Mouse (Mus musculus) neural tube, embryonic 12.5 days (tissue): ENCODE measurements around the gene Stub1. TPM values are rescaled to one million over a fixed set of nuclear protein-coding genes. Genes with fewer than 3 reads are reported as not detected.

Experiments
- ATAC-seq: fragments of 200-750 bp; cut with Nextera tagmentation; 2 replicates; pipeline ENCODE4 v1.8.0; 2017; ENCODE audit warnings: low read depth, mild to moderate bottlenecking, moderate TSS enrichment, moderate library complexity; ENCODE audit not compliant: low FRiP score
- H3K27ac ChIP-seq: fragments of 300-500 bp; sonication (generic); 2 replicates; pipeline ENCODE4 v1.5.1; 2016
- H3K27me3 ChIP-seq: fragments of 300-500 bp; sonication (generic); replicated peaks from 2 replicates; pipeline ENCODE4 v1.6.1; 2016; ENCODE audit warnings: mild to moderate bottlenecking
- H3K36me3 ChIP-seq: fragments of 300-500 bp; sonication (generic); 2 replicates; pipeline ENCODE4 v1.6.1; 2016; ENCODE audit warnings: mild to moderate bottlenecking
- H3K4me1 ChIP-seq: fragments of 300-500 bp; sonication (generic); 2 replicates; pipeline ENCODE4 v1.6.1; 2016
- H3K4me2 ChIP-seq: fragments of 300-500 bp; sonication (generic); replicated peaks from 2 replicates; pipeline ENCODE4 v1.6.1; 2016; ENCODE audit warnings: mild to moderate bottlenecking
- H3K4me3 ChIP-seq: fragments of 300-500 bp; sonication (generic); 2 replicates; pipeline ENCODE4 v1.5.1; 2016
- H3K9ac ChIP-seq: fragments of 300-500 bp; sonication (generic); 2 replicates; pipeline ENCODE4 v1.6.1; 2016; ENCODE audit warnings: mild to moderate bottlenecking
- H3K9me3 ChIP-seq: fragments of 300-500 bp; sonication (generic); 2 replicates; pipeline ENCODE4 v1.6.1; 2016; ENCODE audit warnings: mild to moderate bottlenecking
- WGBS: fragments of 180-500 bp; shearing (Covaris S2); methylation state at CpG from one replicate; pipeline ENCODE4 v1.1.7; 2016; 5-methylcytosine and 5-hydroxymethylcytosine counted together
- polyA plus RNA-seq: library from polyadenylated mRNA; unstranded; fragments of >200 nt; fragmentation: Nextera tagmentation; extraction: Ambion mirVana; gene quantifications from 2 replicates; pipeline ENCODE4 v1.2.1, GENCODE M21; 2016

Gene Stub1
- polyA plus RNA-seq, 1 experiment from 2014 or later, result 293 TPM

- Histone ChIP-seq H3K4me1 (peaks cover 82% of the 10 kb centered on the region), H3K27me3 (no peaks in the 10 kb centered on the region), H3K4me2 (peak overlapping the region; percentile 95), H3K27ac (peak overlapping the region; percentile 88), H3K9me3 (no peaks in the 10 kb centered on the region), H3K4me3 (peak overlapping the region; percentile 79), H3K9ac (peak overlapping the region; percentile 92), H3K36me3 (peaks cover 32% of the 10 kb centered on the region)
- WGBS, result under 1% methylated on average over 77 of the region's 77 CpGs
- peak; percentile 90 for ATAC-seq
Measured at GRCm38 (mm10) chr17:25832436-25833290, 541 bp downstream of the Stub1 start.

GRCm38 (mm10) chr17:25831451-25832281 is 1.5 kb downstream of the Stub1 start:
- ATAC-seq, result no peak
- no peaks in the 10 kb centered on the region for H3K9me3 ChIP-seq
- no peak overlapping the region; the same call in 1 of the 2 replicates for H3K27ac ChIP-seq
- H3K27me3 ChIP-seq, result no peaks in the 10 kb centered on the region
- peaks cover 42% of the 10 kb centered on the region for H3K36me3 ChIP-seq
- H3K4me1 ChIP-seq, result peaks cover 81% of the 10 kb centered on the region
- peak overlapping the region; percentile 79 for H3K4me3 ChIP-seq
- peak overlapping the region; percentile 92 for H3K9ac ChIP-seq
- peak overlapping the region; percentile 95 for H3K4me2 ChIP-seq
- 67% methylated on average over 21 of the region's 21 CpGs for WGBS

- 89% methylated on average over 14 of the region's 14 CpGs for WGBS
- Histone ChIP-seq H3K4me3 (no peak overlapping the region), H3K9ac (no peak overlapping the region), H3K27ac (no peak overlapping the region), H3K4me2 (peak overlapping the region; percentile 95), H3K4me1 (peaks cover 81% of the 10 kb centered on the region), H3K9me3 (no peaks in the 10 kb centered on the region), H3K36me3 (peaks cover 49% of the 10 kb centered on the region), H3K27me3 (no peaks in the 10 kb centered on the region)
- ATAC-seq, result no peak
Measured at GRCm38 (mm10) chr17:25830806-25831431, 2.3 kb downstream of the Stub1 start.

- H3K27me3 ChIP-seq, result no peaks in the 10 kb centered on the region
- no peak for ATAC-seq
- H3K9ac ChIP-seq, result 0 out of 2 replicates have a peak overlapping the region, but pooled peaks have one; percentile 75
- no peak overlapping the region for H3K27ac ChIP-seq
- peak overlapping the region; percentile 95 for H3K4me2 ChIP-seq
- peak overlapping the region; percentile 56; the same call in 1 of the 2 replicates for H3K4me3 ChIP-seq
- peaks cover 80% of the 10 kb centered on the region for H3K4me1 ChIP-seq
- 85% methylated on average over 4 of the region's 4 CpGs for WGBS
- H3K9me3 ChIP-seq, result no peaks in the 10 kb centered on the region
- H3K36me3 ChIP-seq, result peaks cover 51% of the 10 kb centered on the region
Measured at GRCm38 (mm10) chr17:25830200-25830753, 2.9 kb downstream of the Stub1 start.

GRCm38 (mm10) chr17:25829558-25830017 is 3.6 kb downstream of the Stub1 start:
- H3K27me3 ChIP-seq, result no peaks in the 10 kb centered on the region
- H3K4me2 ChIP-seq, result peak overlapping the region; percentile 95
- peak overlapping the region; percentile 65 for H3K27ac ChIP-seq
- peak overlapping the region; percentile 75 for H3K9ac ChIP-seq
- no peak for ATAC-seq
- WGBS, result 47% methylated on average over 8 of the region's 8 CpGs
- peaks cover 80% of the 10 kb centered on the region for H3K4me1 ChIP-seq
- peak overlapping the region; percentile 56 for H3K4me3 ChIP-seq
- peaks cover 46% of the 10 kb centered on the region for H3K36me3 ChIP-seq
- H3K9me3 ChIP-seq, result no peaks in the 10 kb centered on the region

- H3K27me3 ChIP-seq, result no peaks in the 10 kb centered on the region
- peak within 1 kb of the TSS; percentile 65 for H3K27ac ChIP-seq
- H3K9ac ChIP-seq, result peak within 1 kb of the TSS; percentile 75
- H3K36me3 ChIP-seq, result peaks cover 46% of the 10 kb centered on the region
- H3K4me1 ChIP-seq, result peaks cover 80% of the 10 kb centered on the region
- H3K9me3 ChIP-seq, result no peaks in the 10 kb centered on the region
- peak; percentile 41 for ATAC-seq
- H3K4me2 ChIP-seq, result peak within 1 kb of the TSS; percentile 95
- WGBS, result 1% methylated on average over 32 of the region's 32 CpGs
- peak within 1 kb of the TSS; percentile 56 for H3K4me3 ChIP-seq
Measured at GRCm38 (mm10) chr17:25828712-25829557, 4.3 kb downstream of the Stub1 start, which contains the start of gene Jmjd8. Jmjd8 (plus strand) TSS chr17:25828867.

GRCm38 (mm10) chr17:25828223-25828594 is 5.0 kb downstream of the Stub1 start:
- Histone ChIP-seq H3K4me1 (peaks cover 75% of the 10 kb centered on the region), H3K9me3 (no peaks in the 10 kb centered on the region), H3K9ac (0 out of 2 replicates have a peak overlapping the region, but pooled peaks have one; percentile 5), H3K4me2 (peak overlapping the region; percentile 95), H3K27me3 (no peaks in the 10 kb centered on the region), H3K27ac (no peak overlapping the region), H3K36me3 (peaks cover 46% of the 10 kb centered on the region), H3K4me3 (peak overlapping the region; percentile 56)
- WGBS, result 84% methylated on average over 8 of the region's 8 CpGs
- no peak for ATAC-seq

GRCm38 (mm10) chr17:25827546-25828222 is 5.5 kb downstream of the Stub1 start:
- Histone ChIP-seq H3K27ac (no peak overlapping the region), H3K27me3 (no peaks in the 10 kb centered on the region), H3K4me3 (no peak overlapping the region), H3K9me3 (no peaks in the 10 kb centered on the region), H3K36me3 (peaks cover 46% of the 10 kb centered on the region), H3K9ac (no peak overlapping the region), H3K4me1 (peaks cover 75% of the 10 kb centered on the region), H3K4me2 (peak overlapping the region; percentile 95; the same call in 1 of the 2 replicates)
- no peak for ATAC-seq
- 91% methylated on average over 22 of the region's 22 CpGs for WGBS

GRCm38 (mm10) chr17:25827011-25827410 is 6.2 kb downstream of the Stub1 start:
- H3K27ac ChIP-seq, result no peak overlapping the region
- 96% methylated on average over 13 of the region's 13 CpGs for WGBS
- H3K36me3 ChIP-seq, result peaks cover 46% of the 10 kb centered on the region
- no peak for ATAC-seq
- no peak overlapping the region for H3K9ac ChIP-seq
- no peak overlapping the region for H3K4me3 ChIP-seq
- H3K27me3 ChIP-seq, result no peaks in the 10 kb centered on the region
- no peak overlapping the region for H3K4me2 ChIP-seq
- peaks cover 72% of the 10 kb centered on the region for H3K4me1 ChIP-seq
- H3K9me3 ChIP-seq, result no peaks in the 10 kb centered on the region

- H3K27me3 ChIP-seq, result no peaks in the 10 kb centered on the region
- peaks cover 63% of the 10 kb centered on the region for H3K4me1 ChIP-seq
- H3K4me3 ChIP-seq, result no peak overlapping the region
- no peak overlapping the region for H3K27ac ChIP-seq
- H3K9ac ChIP-seq, result no peak overlapping the region
- peaks cover 39% of the 10 kb centered on the region for H3K36me3 ChIP-seq
- 95% methylated on average over 27 of the region's 27 CpGs for WGBS
- H3K4me2 ChIP-seq, result 0 out of 2 replicates have a peak overlapping the region, but pooled peaks have one; percentile 9
- ATAC-seq, result no peak
- H3K9me3 ChIP-seq, result no peaks in the 10 kb centered on the region
Measured at GRCm38 (mm10) chr17:25825984-25826570, 7.1 kb downstream of the Stub1 start.
